Mouse (Mus musculus) cerebellum, adult 2 months (tissue): ENCODE measurements at regions not wholly inside any gene's neighbourhood (a gene's known extent, or its start where the extent isn't known, plus 50 kb on each side); places are given as distances from the start of the nearest gene placed in this dataset.

Experiments used
- DNase-seq, 2 experiments: peaks; one replicate each; pipeline ENCODE4 v3.0.0; 2021
- H3K27ac ChIP-seq: fragments of 200-500 bp; 2 replicates; pipeline ENCODE4 v1.5.1; 2012; ENCODE audit warnings: low read length, control low read depth, inconsistent platforms; ENCODE audit not compliant: insufficient read depth
- H3K27me3 ChIP-seq: fragments of 200-500 bp; 2 replicates; pipeline ENCODE4 v1.6.1; 2012; ENCODE audit warnings: inconsistent platforms, mild to moderate bottlenecking, low read length, moderate library complexity; ENCODE audit not compliant: control insufficient read depth, insufficient read depth
- H3K4me1 ChIP-seq: fragments of 200-500 bp; 2 replicates; pipeline ENCODE4 v1.6.1; 2011; ENCODE audit warnings: low read length; ENCODE audit not compliant: control insufficient read depth, insufficient read depth
- H3K4me3 ChIP-seq: fragments of 200-500 bp; replicated peaks from 2 replicates; pipeline ENCODE3; 2011; ENCODE audit warnings: mild to moderate bottlenecking, low read depth, low read length, control low read depth; ENCODE audit not compliant: insufficient read depth
- CTCF ChIP-seq: fragments of 200-500 bp; IDR thresholded peaks from 2 replicates; pipeline ENCODE4 v1.5.1; 2011; ENCODE audit warnings: low read depth, mild to moderate bottlenecking, control low read depth, low read length, moderate library complexity, borderline replicate concordance; ENCODE audit not compliant: insufficient read depth
- POLR2A ChIP-seq: fragments of 200-500 bp; IDR thresholded peaks from 2 replicates; pipeline ENCODE4 v1.6.1; 2011; ENCODE audit warnings: low read length, control low read depth, borderline replicate concordance; ENCODE audit not compliant: insufficient read depth
- WGBS: fragments of 180-500 bp; shearing (Covaris S2); methylation state at CpG from one replicate; pipeline ENCODE4 v1.1.7; 2018; 5-methylcytosine and 5-hydroxymethylcytosine counted together

- WGBS = 68% methylated on average over 1 of the region's 1 CpGs
- no peak for TF ChIP-seq CTCF
- TF ChIP-seq POLR2A = no peak
- no peak for DNase-seq
Measured at GRCm38 (mm10) chr1:57470356-57470755, 63.5 kb upstream of the Tyw5 start.

GRCm38 (mm10) chr1:57472235-57472634 is 65.3 kb upstream of the Tyw5 start:
- no peak for DNase-seq
- 77% methylated on average over 1 of the region's 1 CpGs for WGBS
- Histone ChIP-seq H3K27ac (no peak overlapping the region), H3K4me1 (no peaks in the 10 kb centered on the region), H3K4me3 (no peak overlapping the region), H3K27me3 (no peaks in the 10 kb centered on the region; the same call in 1 of the 2 replicates)
- TF ChIP-seq CTCF = no peak
- no peak for TF ChIP-seq POLR2A

More at GRCm38 (mm10) chr1:57470356-57470755, 63.5 kb upstream of the Tyw5 start:
- H3K4me1 ChIP-seq = no peaks in the 10 kb centered on the region
- no peak overlapping the region for H3K27ac ChIP-seq
- H3K27me3 ChIP-seq = no peaks in the 10 kb centered on the region; the same call in 1 of the 2 replicates
- H3K4me3 ChIP-seq = no peak overlapping the region

- no peak overlapping the region for H3K4me3 ChIP-seq
- no peaks in the 10 kb centered on the region for H3K27me3 ChIP-seq
- TF ChIP-seq POLR2A (no peak), CTCF (no peak)
- H3K27ac ChIP-seq = no peak overlapping the region
- H3K4me1 ChIP-seq = no peaks in the 10 kb centered on the region
- WGBS = 49% methylated on average over 1 of the region's 1 CpGs
- DNase-seq = no peak
Measured at GRCm38 (mm10) chr1:57477725-57478124, 70.8 kb upstream of the Tyw5 start.

- Histone ChIP-seq H3K27me3 (no peaks in the 10 kb centered on the region), H3K4me3 (no peak overlapping the region), H3K27ac (no peak overlapping the region), H3K4me1 (no peaks in the 10 kb centered on the region)
- no peak for DNase-seq
- TF ChIP-seq CTCF (no peak), POLR2A (no peak)
- 88% methylated on average over 2 of the region's 2 CpGs for WGBS
Measured at GRCm38 (mm10) chr1:57478151-57478550, 71.2 kb upstream of the Tyw5 start.

GRCm38 (mm10) chr1:57478800-57479199 is 71.9 kb upstream of the Tyw5 start:
- DNase-seq = no peak

GRCm38 (mm10) chr1:57479566-57479965 is 72.7 kb upstream of the Tyw5 start:
- WGBS = 57% methylated on average over 4 of the region's 4 CpGs
- H3K27me3 ChIP-seq = no peaks in the 10 kb centered on the region
- TF ChIP-seq POLR2A = no peak
- TF ChIP-seq CTCF = no peak

More at GRCm38 (mm10) chr1:57478800-57479199, 71.9 kb upstream of the Tyw5 start:
- 95% methylated on average over 1 of the region's 1 CpGs for WGBS
- Histone ChIP-seq H3K4me3 (no peak overlapping the region), H3K4me1 (no peaks in the 10 kb centered on the region), H3K27ac (no peak overlapping the region), H3K27me3 (no peaks in the 10 kb centered on the region)
- TF ChIP-seq CTCF = no peak
- no peak for TF ChIP-seq POLR2A

GRCm38 (mm10) chr1:57489176-57489575 is 82.3 kb upstream of the Tyw5 start:
- H3K27me3 ChIP-seq = no peaks in the 10 kb centered on the region; the same call in 1 of the 2 replicates
- H3K4me1 ChIP-seq = no peaks in the 10 kb centered on the region
- no peak overlapping the region for H3K4me3 ChIP-seq
- TF ChIP-seq POLR2A = no peak
- no peak for TF ChIP-seq CTCF
- no peak for DNase-seq
- 18% methylated on average over 2 of the region's 2 CpGs for WGBS
- no peak overlapping the region for H3K27ac ChIP-seq

More at GRCm38 (mm10) chr1:57479566-57479965, 72.7 kb upstream of the Tyw5 start:
- no peaks in the 10 kb centered on the region for H3K4me1 ChIP-seq
- H3K4me3 ChIP-seq = no peak overlapping the region
- no peak overlapping the region for H3K27ac ChIP-seq
- no peak for DNase-seq

- Histone ChIP-seq H3K4me1 (no peaks in the 10 kb centered on the region), H3K4me3 (no peak overlapping the region), H3K27me3 (no peaks in the 10 kb centered on the region; the same call in 1 of the 2 replicates), H3K27ac (no peak overlapping the region)
- 31% methylated on average over 6 of the region's 6 CpGs for WGBS
- TF ChIP-seq CTCF = no peak
- TF ChIP-seq POLR2A = no peak
- no peak for DNase-seq
Measured at GRCm38 (mm10) chr1:57489588-57489987, 82.7 kb upstream of the Tyw5 start.
